Mouse (Mus musculus): ENCODE measurements around the gene Gse1. TPM values are rescaled to one million over a fixed set of nuclear protein-coding genes. Genes with fewer than 3 reads are reported as not detected.

Gse1 gene
- polyA plus RNA-seq, 1 experiment from 2014 or later, result 20.7 TPM

DNA sequence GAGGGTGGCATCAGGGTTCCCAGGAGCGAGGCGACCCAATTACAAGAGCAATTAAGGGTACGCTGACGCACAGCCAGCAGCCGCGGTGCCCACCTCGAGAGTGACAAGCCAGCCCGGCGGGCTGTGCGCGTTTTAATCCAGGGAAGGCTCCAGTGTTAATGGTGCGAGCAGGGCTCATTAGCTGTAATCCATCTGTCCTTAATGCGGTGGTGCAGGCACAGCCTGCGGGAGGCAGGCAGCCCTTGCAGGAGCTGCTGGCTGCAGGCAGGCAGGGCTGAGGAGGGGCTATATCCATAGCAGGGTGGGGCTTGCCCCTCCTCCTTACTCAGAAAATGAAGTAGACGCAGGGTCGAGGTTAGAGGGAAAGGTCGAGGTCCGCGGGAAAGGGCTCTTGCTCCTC is 211.1 kb downstream of the Gse1 start:
- DNase-seq (ENCODE audit: low spot score, missing footprints), result no peak
- H3K27ac ChIP-seq (ENCODE audit: low read depth, low read length), result peak overlapping the region; percentile 3; the same call in 1 of the 2 replicates
- peaks cover 33% of the 10 kb centered on the region for H3K4me1 ChIP-seq (ENCODE audit: control insufficient read depth, insufficient read depth, low read length)
- no peaks in the 10 kb centered on the region for H3K9me3 ChIP-seq (ENCODE audit: control insufficient read depth, low read length)
- ATAC-seq (ENCODE audit: low FRiP score), result peak; percentile 75
- no peak overlapping the region for H3K4me2 ChIP-seq
- no peak overlapping the region for H3K4me3 ChIP-seq (ENCODE audit: low read depth, low read length)
- no peak overlapping the region for H3K9ac ChIP-seq (ENCODE audit: low read length)
- H3K27me3 ChIP-seq (ENCODE audit: control insufficient read depth, insufficient read depth, low read length), result peaks cover 6% of the 10 kb centered on the region
- 5% methylated on average over 19 of the region's 19 CpGs for WGBS
- no peaks in the 10 kb centered on the region for H3K36me3 ChIP-seq (ENCODE audit: control insufficient read depth, insufficient read depth, low read length)

DNA sequence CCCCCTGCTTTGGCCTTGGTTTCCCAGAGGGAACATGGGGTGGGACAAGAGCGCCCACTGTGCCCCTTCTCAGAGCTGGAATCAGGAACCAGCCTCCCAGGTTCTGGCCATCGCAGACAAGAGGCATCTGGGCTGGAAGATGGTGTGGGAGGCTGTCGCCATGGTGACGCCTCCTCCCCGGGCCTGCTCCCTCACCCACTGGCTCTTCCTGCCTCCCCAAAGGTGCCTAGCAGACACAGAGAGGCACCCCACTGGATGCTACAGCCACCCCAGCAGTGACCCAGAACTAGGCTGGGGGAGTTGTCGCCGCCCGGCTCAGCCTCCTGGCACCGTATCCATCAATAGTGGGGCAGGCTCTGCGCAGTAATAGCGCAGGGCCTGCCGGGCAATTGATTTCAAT is 212.5 kb downstream of the Gse1 start:
- no peak overlapping the region for H3K9ac ChIP-seq (ENCODE audit: low read length)
- H3K4me2 ChIP-seq, result no peak overlapping the region
- H3K4me1 ChIP-seq (ENCODE audit: control insufficient read depth, insufficient read depth, low read length), result peaks cover 33% of the 10 kb centered on the region
- no peak overlapping the region for H3K4me3 ChIP-seq (ENCODE audit: low read depth, low read length)
- ATAC-seq (ENCODE audit: low FRiP score) (no peak), DNase-seq (ENCODE audit: low spot score, missing footprints) (no peak)
- H3K36me3 ChIP-seq (ENCODE audit: control insufficient read depth, insufficient read depth, low read length), result no peaks in the 10 kb centered on the region
- H3K9me3 ChIP-seq (ENCODE audit: control insufficient read depth, low read length), result no peaks in the 10 kb centered on the region
- no peak overlapping the region for H3K27ac ChIP-seq (ENCODE audit: low read depth, low read length)
- peaks cover 6% of the 10 kb centered on the region for H3K27me3 ChIP-seq (ENCODE audit: control insufficient read depth, insufficient read depth, low read length)
- 63% methylated on average over 12 of the region's 12 CpGs for WGBS

DNA sequence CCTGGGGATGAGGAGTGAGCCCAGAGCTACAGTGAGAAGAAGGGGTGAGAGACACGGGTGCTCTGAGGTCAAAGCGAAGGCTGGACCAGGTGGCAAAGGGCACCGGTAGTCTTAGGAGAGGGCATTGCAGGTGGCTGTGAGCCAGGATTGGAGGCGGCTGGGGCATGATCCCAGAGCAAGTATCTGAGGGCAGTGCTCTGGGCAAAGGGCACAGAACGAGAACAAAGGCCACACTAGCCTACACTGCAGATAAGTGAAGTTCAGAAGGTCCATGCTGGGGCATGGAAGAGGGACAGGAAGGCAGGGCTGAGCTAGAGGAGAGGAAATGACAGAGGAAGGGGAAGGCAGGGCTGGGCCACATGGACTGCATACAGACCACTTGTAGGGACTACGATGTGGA is 213.4 kb downstream of the Gse1 start:
- H3K9ac ChIP-seq (ENCODE audit: low read length), result no peak overlapping the region
- H3K4me1 ChIP-seq (ENCODE audit: control insufficient read depth, insufficient read depth, low read length), result peaks cover 27% of the 10 kb centered on the region
- WGBS, result 77% methylated on average over 6 of the region's 6 CpGs

DNA sequence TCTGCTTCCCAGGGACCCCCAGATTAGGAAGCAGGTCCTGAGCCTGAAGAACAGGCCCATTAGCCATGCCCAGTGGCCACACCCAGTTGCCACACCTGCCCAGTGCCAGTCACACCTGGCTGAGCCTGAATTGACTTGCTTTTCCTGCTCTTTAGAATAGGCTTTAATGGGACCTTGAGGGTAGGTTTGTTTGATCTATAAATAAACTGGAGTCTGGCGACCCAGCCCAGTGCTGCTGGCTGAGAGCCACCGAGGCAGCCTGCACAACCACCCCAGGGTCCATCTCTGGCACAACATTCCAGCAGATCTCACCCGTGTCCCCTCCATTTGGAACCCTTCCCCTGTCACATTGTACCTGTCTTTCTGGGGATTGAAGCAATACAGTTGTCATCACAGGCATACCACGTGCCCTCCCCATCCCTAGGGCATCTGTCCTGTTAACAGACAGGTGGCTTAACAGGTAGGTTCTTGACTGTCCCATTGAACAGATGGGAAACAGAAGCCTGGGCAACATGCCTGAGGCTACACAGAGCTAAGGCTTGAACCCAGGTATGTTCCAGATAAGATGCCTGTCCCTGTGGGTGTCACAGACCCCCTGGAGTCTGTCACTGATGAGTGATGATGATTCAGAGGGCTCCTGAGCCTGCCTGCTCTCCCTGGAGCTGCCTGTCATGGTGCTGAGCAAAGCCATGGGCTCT is 214.2 kb downstream of the Gse1 start:
- WGBS, result 80% methylated on average over 4 of the region's 4 CpGs
- DNase-seq (ENCODE audit: low spot score, missing footprints), result no peak
- Histone ChIP-seq H3K4me3 (ENCODE audit: low read depth, low read length) (no peak overlapping the region), H3K27me3 (ENCODE audit: control insufficient read depth, insufficient read depth, low read length) (peaks cover 4% of the 10 kb centered on the region), H3K4me2 (no peak overlapping the region), H3K9ac (ENCODE audit: low read length) (no peak overlapping the region), H3K9me3 (ENCODE audit: control insufficient read depth, low read length) (no peaks in the 10 kb centered on the region), H3K4me1 (ENCODE audit: control insufficient read depth, insufficient read depth, low read length) (peaks cover 27% of the 10 kb centered on the region), H3K27ac (ENCODE audit: low read depth, low read length) (no peak overlapping the region), H3K36me3 (ENCODE audit: control insufficient read depth, insufficient read depth, low read length) (no peaks in the 10 kb centered on the region)
- no peak for ATAC-seq (ENCODE audit: low FRiP score)

More for the DNA sequence above, 213.4 kb downstream of the Gse1 start:
- Histone ChIP-seq H3K27me3 (ENCODE audit: control insufficient read depth, insufficient read depth, low read length) (peaks cover 4% of the 10 kb centered on the region), H3K4me2 (no peak overlapping the region), H3K27ac (ENCODE audit: low read depth, low read length) (no peak overlapping the region), H3K9me3 (ENCODE audit: control insufficient read depth, low read length) (no peaks in the 10 kb centered on the region), H3K4me3 (ENCODE audit: low read depth, low read length) (no peak overlapping the region), H3K36me3 (ENCODE audit: control insufficient read depth, insufficient read depth, low read length) (no peaks in the 10 kb centered on the region)
- ATAC-seq (ENCODE audit: low FRiP score) (no peak), DNase-seq (ENCODE audit: low spot score, missing footprints) (no peak)

DNA sequence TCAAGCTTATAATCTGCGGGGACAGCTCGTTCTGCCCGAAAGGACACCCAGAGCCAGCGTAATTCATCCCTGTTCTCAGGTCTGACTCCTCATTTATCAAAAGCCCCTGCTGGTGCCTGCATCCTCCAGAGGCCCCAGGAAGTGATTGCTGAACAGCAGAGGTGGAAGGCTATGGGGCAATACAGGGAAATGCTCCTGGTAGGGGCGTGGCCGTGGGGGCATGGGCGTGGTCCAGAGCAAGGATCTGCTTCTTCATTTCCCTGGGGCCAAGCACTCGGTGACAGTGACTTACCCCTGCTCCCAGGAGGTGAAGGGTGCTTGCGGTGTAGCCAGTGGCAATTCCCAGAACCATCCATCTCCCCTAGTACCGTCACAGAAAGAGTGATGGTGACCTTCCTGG is 217.0 kb downstream of the Gse1 start:
- H3K9me3 ChIP-seq (ENCODE audit: control insufficient read depth, low read length), result no peaks in the 10 kb centered on the region
- no peaks in the 10 kb centered on the region for H3K36me3 ChIP-seq (ENCODE audit: control insufficient read depth, insufficient read depth, low read length)
- no peak overlapping the region for H3K9ac ChIP-seq (ENCODE audit: low read length)
- peaks cover 26% of the 10 kb centered on the region for H3K4me1 ChIP-seq (ENCODE audit: control insufficient read depth, insufficient read depth, low read length)
- DNase-seq (ENCODE audit: low spot score, missing footprints), result no peak
- no peaks in the 10 kb centered on the region; the same call in 1 of the 2 replicates for H3K27me3 ChIP-seq (ENCODE audit: control insufficient read depth, insufficient read depth, low read length)
- no peak overlapping the region for H3K27ac ChIP-seq (ENCODE audit: low read depth, low read length)
- H3K4me2 ChIP-seq, result no peak overlapping the region
- ATAC-seq (ENCODE audit: low FRiP score), result no peak
- no peak overlapping the region for H3K4me3 ChIP-seq (ENCODE audit: low read depth, low read length)
- WGBS, result 64% methylated on average over 10 of the region's 10 CpGs

DNA sequence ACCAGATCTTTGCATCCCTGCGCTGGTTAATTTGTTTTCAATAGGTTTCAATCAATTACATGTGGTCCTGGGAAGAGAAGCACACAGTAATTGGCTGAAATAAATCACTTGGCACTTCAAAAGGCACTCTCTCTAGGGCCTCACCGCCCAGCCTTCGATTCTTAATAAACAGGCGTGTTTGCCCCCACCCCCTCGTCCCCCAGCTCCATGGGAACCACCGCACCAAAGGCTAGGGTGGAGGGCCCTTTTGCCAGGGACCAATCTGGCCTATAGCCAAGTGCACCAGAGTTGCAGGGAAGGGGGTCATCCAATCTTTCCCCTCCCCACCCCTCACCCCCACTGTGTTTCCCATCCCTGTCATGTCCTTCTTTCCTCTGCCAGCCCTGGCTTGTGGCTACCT is 219.9 kb downstream of the Gse1 start:
- no peak overlapping the region for H3K4me3 ChIP-seq (ENCODE audit: low read depth, low read length)
- H3K36me3 ChIP-seq (ENCODE audit: control insufficient read depth, insufficient read depth, low read length), result no peaks in the 10 kb centered on the region
- H3K27ac ChIP-seq (ENCODE audit: low read depth, low read length), result no peak overlapping the region
- DNase-seq (ENCODE audit: low spot score, missing footprints) (no peak), ATAC-seq (ENCODE audit: low FRiP score) (no peak)
- no peaks in the 10 kb centered on the region for H3K9me3 ChIP-seq (ENCODE audit: control insufficient read depth, low read length)
- H3K27me3 ChIP-seq (ENCODE audit: control insufficient read depth, insufficient read depth, low read length), result no peaks in the 10 kb centered on the region; the same call in 1 of the 2 replicates
- H3K9ac ChIP-seq (ENCODE audit: low read length), result no peak overlapping the region
- no peak overlapping the region for H3K4me2 ChIP-seq
- peaks cover 17% of the 10 kb centered on the region for H3K4me1 ChIP-seq (ENCODE audit: control insufficient read depth, insufficient read depth, low read length)
- WGBS, result 47% methylated on average over 6 of the region's 6 CpGs

DNA sequence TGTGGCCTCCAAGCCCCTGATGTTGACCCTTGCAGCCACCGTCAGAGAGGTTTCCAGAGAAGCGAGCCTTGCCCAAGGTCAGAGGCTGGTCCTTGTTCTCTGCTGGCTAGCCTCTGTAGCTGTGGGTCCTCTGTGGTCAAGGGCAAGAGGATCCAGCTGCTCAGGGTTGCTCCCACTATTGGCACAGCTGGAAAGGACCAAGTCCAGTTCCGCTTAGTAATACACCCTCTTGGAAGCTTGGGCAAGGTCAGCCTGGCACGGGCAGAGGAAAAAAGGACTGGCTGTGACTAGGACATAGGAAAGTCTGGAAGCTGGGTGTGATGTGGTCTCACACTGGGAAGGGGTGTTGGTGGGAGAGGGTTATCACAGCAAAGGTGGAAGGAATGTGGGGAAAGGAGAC is 220.9 kb downstream of the Gse1 start:
- 86% methylated on average over 4 of the region's 4 CpGs for whole genome bisulfite sequencing
- H3K4me3 ChIP-seq (ENCODE audit: low read depth, low read length), result no peak overlapping the region
- H3K27me3 ChIP-seq (ENCODE audit: control insufficient read depth, insufficient read depth, low read length), result no peaks in the 10 kb centered on the region; the same call in 1 of the 2 replicates
- no peak overlapping the region for H3K4me2 ChIP-seq
- no peak overlapping the region for H3K27ac ChIP-seq (ENCODE audit: low read depth, low read length)
- ATAC-seq (ENCODE audit: low FRiP score) (no peak), DNase-seq (ENCODE audit: low spot score, missing footprints) (no peak)
- no peak overlapping the region for H3K9ac ChIP-seq (ENCODE audit: low read length)
- no peaks in the 10 kb centered on the region for H3K9me3 ChIP-seq (ENCODE audit: control insufficient read depth, low read length)
- no peaks in the 10 kb centered on the region for H3K36me3 ChIP-seq (ENCODE audit: control insufficient read depth, insufficient read depth, low read length)
- H3K4me1 ChIP-seq (ENCODE audit: control insufficient read depth, insufficient read depth, low read length), result peaks cover 17% of the 10 kb centered on the region

DNA sequence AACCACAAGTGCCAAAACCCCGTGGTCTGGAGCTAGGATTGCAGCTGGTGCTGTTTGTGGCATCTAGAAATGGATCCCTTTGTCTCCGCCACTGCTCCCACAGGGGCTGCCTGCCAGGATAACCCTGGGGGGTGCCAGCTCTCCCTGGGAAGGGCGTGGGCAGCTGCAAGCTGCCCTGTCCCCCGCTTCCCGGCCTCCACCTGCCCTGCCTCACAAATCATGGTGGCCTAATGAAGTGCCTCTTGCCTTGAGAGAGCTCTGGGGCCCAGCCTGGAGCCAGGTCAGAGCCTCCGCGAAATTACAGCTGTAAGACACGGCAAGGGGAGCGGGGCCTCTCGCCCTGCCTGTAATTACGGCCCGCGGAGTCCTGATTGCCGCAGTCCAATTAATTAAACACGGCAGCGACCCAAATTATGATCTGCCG is 221.4 kb downstream of the Gse1 start:
- WGBS, result 42% methylated on average over 17 of the region's 17 CpGs
- Histone ChIP-seq H3K27me3 (ENCODE audit: control insufficient read depth, insufficient read depth, low read length) (no peaks in the 10 kb centered on the region; the same call in 1 of the 2 replicates), H3K9me3 (ENCODE audit: control insufficient read depth, low read length) (no peaks in the 10 kb centered on the region), H3K4me2 (no peak overlapping the region), H3K27ac (ENCODE audit: low read depth, low read length) (no peak overlapping the region; the same call in 1 of the 2 replicates), H3K36me3 (ENCODE audit: control insufficient read depth, insufficient read depth, low read length) (no peaks in the 10 kb centered on the region), H3K9ac (ENCODE audit: low read length) (peak overlapping the region; percentile 27; the same call in 1 of the 2 replicates), H3K4me1 (ENCODE audit: control insufficient read depth, insufficient read depth, low read length) (peaks cover 17% of the 10 kb centered on the region), H3K4me3 (ENCODE audit: low read depth, low read length) (no peak overlapping the region)
- DNase-seq (ENCODE audit: low spot score, missing footprints) (no peak), ATAC-seq (ENCODE audit: low FRiP score) (no peak)

DNA sequence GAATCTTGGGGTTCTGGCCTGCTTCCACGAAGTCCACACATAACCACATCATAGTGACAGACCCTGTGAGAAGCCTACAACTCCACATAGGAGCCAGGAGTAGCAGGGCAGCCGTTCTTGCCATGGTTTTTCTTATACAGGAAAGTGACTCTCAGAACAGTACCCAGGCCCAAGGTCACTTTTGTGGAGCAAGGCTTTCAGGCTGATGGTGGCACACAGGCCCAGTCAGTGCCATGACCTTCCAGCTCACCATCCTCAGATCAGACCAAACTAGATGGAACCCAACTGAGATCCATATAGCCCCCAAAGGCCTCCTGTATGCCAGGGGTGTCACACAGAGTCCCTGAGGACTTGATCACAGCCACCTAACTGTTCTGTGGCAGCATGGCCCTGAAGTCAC is 223.9 kb downstream of the Gse1 start:
- 85% methylated on average over 2 of the region's 2 CpGs for whole genome bisulfite sequencing
- Histone ChIP-seq H3K4me2 (no peak overlapping the region), H3K9ac (ENCODE audit: low read length) (no peak overlapping the region), H3K27ac (ENCODE audit: low read depth, low read length) (no peak overlapping the region), H3K36me3 (ENCODE audit: control insufficient read depth, insufficient read depth, low read length) (no peaks in the 10 kb centered on the region), H3K9me3 (ENCODE audit: control insufficient read depth, low read length) (no peaks in the 10 kb centered on the region), H3K4me3 (ENCODE audit: low read depth, low read length) (no peak overlapping the region), H3K4me1 (ENCODE audit: control insufficient read depth, insufficient read depth, low read length) (peaks cover 37% of the 10 kb centered on the region), H3K27me3 (ENCODE audit: control insufficient read depth, insufficient read depth, low read length) (no peaks in the 10 kb centered on the region; the same call in 1 of the 2 replicates)
- DNase-seq (ENCODE audit: low spot score, missing footprints), result no peak
- ATAC-seq (ENCODE audit: low FRiP score), result no peak
